Mouse (Mus musculus): ENCODE measurements around the gene Bfar.
A peak's percentile ranks its signal among the peaks of the same experiment; 100 is the strongest.

GRCm38 (mm10) chr16:13672386-13672898 is 784 bp downstream of the Bfar start:
- TF ChIP-seq RAD21 (IDR thresholded peaks at IDR 0.05; ENCODE audit: low read depth, low read length) (no peak), BHLHE40 (IDR thresholded peaks at IDR 0.05; ENCODE audit: low read depth, low read length) (peak; percentile 96), HCFC1 (IDR thresholded peaks at IDR 0.05; ENCODE audit: low read depth, low read length) (no peak)

Data from CH12.LX (cell line).